Mouse (Mus musculus) right cerebral cortex, postnatal 10 days (tissue): Measurements from ENCODE around the gene Lsm4.

Source experiments
- DNase-seq, 2 experiments: peaks; one replicate each; pipeline ENCODE4 v3.0.0; 2021; ENCODE audit warnings: low spot score in 2 of 2

Lsm4 gene

GRCm38 (mm10) chr8:70673079-70673856 is at the start of gene Lsm4:
TSS of gene Lsm4 (plus strand) at chr8:70673248.
- DNase-seq = peak; percentile 98 to 99

DNA sequence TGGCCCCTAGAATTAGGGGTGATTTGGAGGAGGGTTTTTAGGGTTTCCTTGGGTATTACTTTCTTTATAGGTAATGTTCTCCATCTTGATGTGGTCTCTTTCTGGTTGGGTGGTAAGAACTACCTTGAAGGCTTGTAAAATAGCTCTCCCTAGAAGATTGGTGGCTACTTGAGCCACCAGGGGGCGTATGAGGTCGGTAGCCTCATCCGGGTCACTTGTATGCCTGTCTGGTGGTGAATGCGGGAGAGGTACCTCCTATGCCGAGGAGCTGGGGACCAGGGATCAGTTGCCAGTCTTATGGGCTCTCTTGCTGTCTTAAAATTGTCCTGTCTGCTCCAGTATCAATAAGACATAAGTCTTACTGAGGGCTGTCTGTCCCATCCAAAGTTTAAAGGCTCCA is 47.9 kb upstream of the Lsm4 start:
- no peak for DNase-seq

- DNase-seq = no peak
Observed at GRCm38 (mm10) chr8:70627041-70627440, 46.0 kb upstream of the Lsm4 start.

GRCm38 (mm10) chr8:70628986-70629490 is 44.0 kb upstream of the Lsm4 start:
- DNase-seq = no peak

DNA sequence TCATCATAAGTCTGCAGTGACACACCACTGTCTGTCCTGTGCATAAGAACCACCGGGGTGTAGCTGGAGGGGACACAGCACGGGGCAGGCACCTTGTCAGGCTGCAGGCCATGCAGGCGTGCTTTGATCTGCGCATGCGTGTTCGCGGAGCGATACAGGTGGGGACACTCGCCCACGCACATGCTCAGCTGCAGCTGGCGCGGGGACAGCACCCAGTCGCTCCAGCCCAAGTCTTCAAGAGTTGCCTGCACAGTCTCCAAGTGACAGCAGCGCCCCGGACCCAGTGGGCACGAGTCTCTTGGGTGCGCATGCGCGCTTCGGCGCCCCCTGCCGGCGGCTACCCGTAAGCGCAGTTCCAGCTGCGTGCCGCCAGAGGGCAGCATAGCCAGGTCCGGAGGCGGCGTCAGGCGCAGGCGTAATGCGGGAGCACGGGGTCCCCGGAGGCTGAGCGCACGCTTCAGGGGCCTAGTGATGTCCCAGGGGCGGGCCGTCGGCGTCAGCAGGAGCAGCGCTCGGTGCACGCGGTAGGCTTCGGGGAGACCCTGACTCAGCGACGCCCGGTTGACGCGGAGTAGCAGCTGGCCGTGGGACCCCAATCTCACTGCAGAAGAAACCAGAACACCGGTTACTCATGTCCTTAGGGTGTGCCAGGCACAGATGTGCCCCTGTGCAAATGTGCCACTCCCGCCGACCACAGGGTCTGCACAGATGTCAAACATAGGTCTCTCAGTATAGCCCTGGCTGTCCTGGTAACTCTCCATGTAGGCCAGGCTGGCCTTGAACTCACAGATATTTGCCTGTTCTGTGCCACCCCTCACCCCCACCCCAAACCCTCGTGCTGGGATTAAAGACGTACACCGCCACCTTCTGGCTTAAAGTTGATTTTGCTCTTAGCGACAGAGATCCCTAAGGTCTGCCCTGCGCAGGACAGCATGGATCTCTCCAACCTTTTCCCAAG is 43.2 kb upstream of the Lsm4 start:
- DNase-seq = peak; percentile 89 to 90

- DNase-seq = peak in 1 of 2 experiments; percentile 46
Observed at GRCm38 (mm10) chr8:70630532-70631381, 42.3 kb upstream of the Lsm4 start.

DNA sequence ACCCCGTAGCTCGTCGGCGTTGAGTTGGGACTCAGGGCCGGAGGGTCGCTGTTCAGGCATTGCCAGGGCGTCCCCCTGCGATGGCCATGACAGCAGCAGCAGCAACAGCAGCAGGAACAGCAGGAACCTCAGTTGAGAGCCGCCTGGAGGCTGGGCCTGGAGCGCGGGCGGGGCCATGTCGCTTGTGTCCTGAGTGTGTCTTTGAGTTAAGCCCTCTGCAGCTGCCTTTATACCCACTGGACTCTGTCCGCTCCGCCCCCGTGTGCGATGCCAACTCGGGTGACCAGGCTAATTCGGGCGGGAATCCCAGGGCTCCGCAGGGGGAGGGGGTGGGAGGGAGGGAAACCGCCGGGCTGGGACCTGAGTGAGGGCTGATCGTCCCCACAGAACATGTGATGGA is 41.6 kb upstream of the Lsm4 start:
- DNase-seq = no peak

DNA sequence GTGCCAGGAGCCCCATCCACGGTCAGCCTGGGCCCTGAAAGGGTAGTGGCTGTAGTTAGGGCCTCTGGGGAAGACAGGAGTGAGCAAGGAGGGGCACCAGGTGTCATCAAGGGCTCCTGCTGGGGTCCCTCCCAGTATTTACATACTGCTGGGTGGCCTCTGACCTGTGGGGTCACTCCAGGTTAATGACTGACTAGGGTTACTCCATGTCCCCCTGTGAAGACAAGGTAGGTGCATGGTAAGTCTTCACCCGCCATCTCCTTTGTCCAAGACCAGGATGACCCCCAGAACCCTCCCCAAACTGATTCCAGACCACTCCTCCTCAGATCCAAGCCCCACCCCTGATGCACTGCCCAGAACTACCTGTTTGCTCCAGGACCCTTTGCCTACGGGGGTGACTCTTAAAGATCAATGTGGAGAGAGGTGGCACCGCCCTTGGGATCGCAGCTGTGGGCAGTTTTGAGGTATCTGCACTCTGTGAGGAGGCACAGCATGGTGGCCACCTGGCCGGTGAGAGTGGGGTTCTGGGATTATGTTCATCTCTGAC is 40.6 kb upstream of the Lsm4 start, which contains the start of gene Gdf15:
Gene Gdf15 (minus strand): TSS at position 111 of the 547 bp plus-strand sequence.
- no peak for DNase-seq

GRCm38 (mm10) chr8:70634066-70634465 is 39.0 kb upstream of the Lsm4 start:
- DNase-seq = no peak

- no peak for DNase-seq
Observed at GRCm38 (mm10) chr8:70635527-70635926, 37.5 kb upstream of the Lsm4 start.

DNA sequence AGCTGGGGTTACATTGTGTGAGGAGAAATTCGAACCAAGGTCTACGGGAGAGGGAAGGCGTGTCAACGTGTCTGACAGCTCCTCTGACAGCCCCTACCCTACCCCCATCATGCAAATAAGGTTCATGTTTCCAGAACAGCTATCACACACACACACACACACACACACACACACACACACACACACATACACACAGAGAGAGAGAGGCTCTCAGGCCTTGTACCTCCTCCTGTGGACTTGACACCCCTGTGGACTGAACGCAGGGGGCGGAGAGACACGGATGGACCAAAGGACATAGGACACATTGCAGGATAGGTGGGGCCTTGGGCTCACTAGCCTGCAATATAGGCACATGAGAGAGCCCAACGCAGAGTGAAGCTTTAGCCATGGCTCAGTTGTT is 36.2 kb upstream of the Lsm4 start:
- DNase-seq = no peak

- DNase-seq = no peak
Observed at GRCm38 (mm10) chr8:70638752-70639151, 34.3 kb upstream of the Lsm4 start.

DNA sequence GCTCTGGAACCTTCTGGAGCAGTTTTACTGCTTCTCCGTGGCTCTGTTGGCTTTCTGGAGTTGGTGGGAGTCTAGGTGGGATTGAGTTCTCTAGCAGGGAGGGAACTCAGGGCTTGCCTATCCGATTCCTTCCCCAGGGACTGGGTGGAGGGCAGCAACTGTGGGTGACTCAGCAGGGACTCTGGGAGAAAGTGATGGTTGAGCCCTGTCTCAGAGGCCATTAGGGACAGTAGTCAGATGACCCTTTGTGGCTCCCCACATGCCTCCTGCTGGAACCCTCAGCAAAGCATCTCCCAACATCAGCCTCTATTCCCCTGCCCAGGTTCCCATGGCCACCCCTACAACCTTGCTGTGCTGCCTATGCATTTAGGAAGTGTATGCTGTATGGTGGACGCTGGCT is 30.0 kb upstream of the Lsm4 start:
- no peak for DNase-seq

GRCm38 (mm10) chr8:70644065-70644464 is 29.0 kb upstream of the Lsm4 start:
- DNase-seq = no peak

- DNase-seq = no peak
Observed at GRCm38 (mm10) chr8:70645501-70646224, 27.4 kb upstream of the Lsm4 start.

DNA sequence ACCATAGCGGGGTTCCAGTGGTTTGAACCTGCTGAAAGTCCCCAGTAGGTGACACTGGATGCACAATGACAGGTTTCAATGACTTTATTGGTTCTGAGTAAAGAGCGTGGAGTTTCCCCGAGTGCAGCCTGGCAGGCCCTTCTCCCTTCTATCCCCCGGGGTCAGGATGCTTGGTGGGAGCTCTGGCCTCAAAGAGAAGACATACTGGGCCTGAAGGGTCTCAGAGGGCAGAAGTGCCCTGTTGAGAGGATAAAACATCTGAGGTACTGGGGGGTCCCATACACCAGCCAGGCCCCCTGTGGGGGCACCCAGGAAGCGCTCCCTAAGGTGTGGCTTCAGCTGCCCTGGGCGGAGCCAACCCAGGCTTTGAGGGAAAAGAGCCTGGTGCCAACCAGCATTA is 26.7 kb upstream of the Lsm4 start:
- DNase-seq = no peak

DNA sequence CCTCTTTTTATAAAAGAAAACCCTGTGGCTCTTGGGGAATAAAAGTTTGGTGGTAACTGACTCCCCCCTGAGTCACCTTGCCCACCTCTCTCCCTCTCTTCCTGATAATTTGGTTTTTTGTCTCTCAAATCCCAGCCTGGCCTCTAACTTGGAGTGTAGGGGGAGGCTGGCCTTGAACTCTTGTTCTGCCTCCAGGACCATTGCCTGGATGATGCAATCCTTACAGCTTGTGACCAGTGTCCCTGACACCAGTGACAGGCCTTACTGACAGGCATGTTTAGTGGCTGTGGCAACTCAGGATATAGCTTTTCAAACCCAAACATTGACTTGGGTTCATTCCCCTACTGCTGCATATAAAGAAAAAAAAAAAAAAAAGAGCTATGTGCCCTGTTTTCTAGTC is 26.3 kb upstream of the Lsm4 start:
- DNase-seq = no peak

DNA sequence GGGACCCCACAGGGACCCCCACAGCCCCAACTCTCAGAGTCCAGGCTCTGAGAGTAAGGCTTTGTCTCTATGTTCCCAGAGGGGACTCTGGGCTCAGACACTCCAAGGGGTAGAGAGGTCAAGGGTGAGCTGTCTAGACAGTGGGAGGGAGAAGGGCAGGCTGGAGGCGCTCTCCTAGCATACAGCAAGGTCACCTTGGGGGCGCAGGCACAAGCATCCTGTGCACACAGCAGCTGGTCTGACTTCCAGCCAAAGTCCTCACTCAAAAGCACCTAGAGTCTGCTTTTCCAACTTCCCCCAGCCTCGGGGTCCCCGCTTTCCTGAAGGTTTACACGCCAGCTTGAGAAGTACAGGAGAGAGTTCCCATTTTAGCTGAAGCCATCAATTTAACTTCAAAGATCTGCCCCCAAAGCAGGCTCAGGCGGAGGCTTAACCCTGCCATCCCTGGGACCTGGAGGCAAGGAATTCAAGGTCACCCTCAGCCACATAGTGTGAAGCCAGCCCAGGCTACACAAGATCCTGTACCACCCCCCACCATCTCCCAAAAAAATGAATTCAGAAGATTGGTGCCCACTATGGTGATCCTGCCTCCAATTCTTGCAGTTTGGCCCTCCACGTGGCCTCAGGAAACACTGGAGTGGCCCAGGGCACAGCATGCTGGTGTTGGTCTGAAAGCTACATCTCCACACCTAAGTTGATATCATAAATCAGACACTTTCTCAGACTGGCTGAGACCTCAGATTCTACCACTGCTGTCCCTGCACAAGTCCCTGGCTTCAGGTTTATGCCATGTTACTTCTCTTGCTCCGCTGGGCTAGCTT is 25.5 kb upstream of the Lsm4 start:
- no peak for DNase-seq

DNA sequence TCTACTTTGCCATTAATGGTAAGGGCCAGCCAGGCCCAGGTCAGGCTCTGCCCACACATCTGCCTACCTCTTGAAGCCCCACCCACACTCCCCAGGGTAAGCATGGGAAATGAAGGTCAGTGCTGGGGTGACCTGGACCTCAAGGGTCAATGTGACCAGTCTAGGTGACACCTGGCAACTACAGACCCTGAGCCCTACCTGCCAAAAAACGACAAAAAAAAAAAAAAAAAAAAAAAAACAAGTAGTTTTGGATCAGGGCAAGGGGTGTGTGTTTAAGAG is 24.9 kb upstream of the Lsm4 start:
- DNase-seq = no peak

GRCm38 (mm10) chr8:70648921-70649320 is 24.1 kb upstream of the Lsm4 start:
- DNase-seq = no peak
